Mouse (Mus musculus): ENCODE data around the gene Clasp1. TPM values are rescaled to one million over a fixed set of nuclear protein-coding genes. Genes with fewer than 3 reads are reported as not detected.
"Not testable (repeated sequence)": the region's sequence is repeated elsewhere in the genome, so short reads cannot be mapped to it uniquely, and the experiment has no call there.

Clasp1 gene
- total and polyA plus RNA-seq, 2 experiments from 2014 or later: 106 to 366 TPM

DNA sequence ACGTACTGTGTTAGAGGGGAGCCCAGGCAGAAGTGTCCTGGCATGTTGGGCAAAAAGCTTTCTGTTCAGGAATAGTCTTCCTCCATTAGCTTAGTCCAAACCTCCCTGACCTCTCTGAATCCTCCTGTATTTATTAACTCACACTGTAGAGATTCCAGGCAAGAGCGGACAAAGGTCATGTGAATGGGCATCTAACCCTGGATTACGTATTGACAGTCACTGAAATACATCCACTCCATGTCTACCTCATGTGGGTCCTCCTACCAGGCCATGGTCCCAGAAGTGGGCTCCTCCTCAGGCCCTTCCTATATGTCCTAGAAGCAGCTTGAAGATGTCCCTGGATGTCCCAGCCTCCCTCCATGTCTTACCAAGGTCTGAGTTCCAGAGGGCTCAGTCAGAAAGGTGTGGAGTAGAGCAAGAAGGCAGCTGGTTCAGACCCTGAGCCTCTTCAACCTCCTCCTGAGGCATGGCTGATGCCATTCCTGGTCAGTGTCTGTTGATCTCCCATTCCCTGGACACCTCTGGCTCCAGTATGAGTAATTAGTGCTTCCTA, 224.8 kb downstream of the Clasp1 start:
- WGBS: 89% methylated on average over 3 of the region's 3 CpGs
- ATAC-seq (ENCODE audit: insufficient read depth, low read depth) (no peak), DNase-seq (ENCODE audit: low spot score) (no peak)
- Histone ChIP-seq H3K27me3 (ENCODE audit: control insufficient read depth, insufficient read depth, low read length) (no peaks in the 10 kb centered on the region), H3K4me3 (ENCODE audit: low read depth, low read length) (no peak overlapping the region), H3K36me3 (replicated peaks; ENCODE audit: control insufficient read depth, insufficient read depth, low read length) (peaks cover 11% of the 10 kb centered on the region), H3K4me2 (ENCODE audit: low read depth, low read length) (no peak overlapping the region), H3K9ac (replicated peaks; ENCODE audit: low read depth, low read length) (no peak overlapping the region), H3K27ac (ENCODE audit: low read depth) (no peak overlapping the region), H3K9me3 (replicated peaks; ENCODE audit: control insufficient read depth, low read length) (no peaks in the 10 kb centered on the region), H3K4me1 (ENCODE audit: control insufficient read depth, insufficient read depth) (no peaks in the 10 kb centered on the region)
- no peak for TF ChIP-seq CTCF (IDR thresholded peaks at IDR 0.05; ENCODE audit: low read depth)
- no peak for TF ChIP-seq EP300 (IDR thresholded peaks at IDR 0.05; ENCODE audit: low read depth)

DNA sequence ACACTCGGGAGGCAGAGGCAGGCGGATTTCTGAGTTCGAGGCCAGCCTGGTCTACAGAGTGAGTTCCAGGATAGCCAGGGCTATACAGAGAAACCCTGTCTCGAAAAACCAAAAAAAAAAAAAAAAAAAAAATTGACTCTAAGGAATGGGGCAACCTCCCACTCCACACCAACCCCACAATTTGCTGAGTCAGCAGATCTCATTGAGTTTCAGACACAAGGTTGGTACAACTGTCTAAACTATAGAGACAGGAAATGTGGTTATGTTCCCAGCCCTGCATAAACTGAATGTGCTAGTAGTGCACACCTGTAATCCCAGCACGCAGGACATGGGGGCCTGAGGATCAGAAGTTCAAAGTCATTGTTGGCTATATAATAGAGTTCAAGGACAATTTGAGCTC, 232.2 kb downstream of the Clasp1 start:
- H3K27ac ChIP-seq (ENCODE audit: low read depth); H3K9me3 ChIP-seq (replicated peaks; ENCODE audit: control insufficient read depth, low read length); H3K4me2 ChIP-seq (ENCODE audit: low read depth, low read length); H3K4me1 ChIP-seq (ENCODE audit: control insufficient read depth, insufficient read depth); H3K36me3 ChIP-seq (replicated peaks; ENCODE audit: control insufficient read depth, insufficient read depth, low read length); ATAC-seq (ENCODE audit: insufficient read depth, low read depth); H3K4me3 ChIP-seq (ENCODE audit: low read depth, low read length); H3K9ac ChIP-seq (replicated peaks; ENCODE audit: low read depth, low read length); H3K27me3 ChIP-seq (ENCODE audit: control insufficient read depth, insufficient read depth, low read length); DNase-seq (ENCODE audit: low spot score): not testable (repeated sequence)
- 89% methylated on average over 5 of the region's 5 CpGs for WGBS

DNA sequence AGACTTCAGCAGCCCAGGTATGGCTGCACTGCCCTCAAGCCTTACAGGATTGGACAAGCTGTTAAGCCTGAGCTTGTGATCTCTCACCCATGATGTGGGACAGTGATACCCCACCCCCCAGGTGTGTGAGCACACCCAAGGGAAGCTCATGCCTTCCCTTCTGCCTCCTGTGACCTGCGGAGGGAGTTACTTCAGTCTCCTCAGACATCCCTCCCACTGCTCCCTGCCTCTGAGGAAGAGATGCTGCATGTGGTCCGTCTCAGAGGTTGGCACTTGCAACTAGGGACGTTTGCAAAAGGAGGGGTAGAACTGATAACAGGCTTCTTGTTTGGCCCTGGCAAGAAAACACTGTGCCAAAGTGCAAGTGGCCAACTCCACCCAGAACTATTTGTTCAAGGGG, 234.0 kb downstream of the Clasp1 start:
- no peaks in the 10 kb centered on the region for H3K9me3 ChIP-seq (replicated peaks; ENCODE audit: control insufficient read depth, low read length)
- no peaks in the 10 kb centered on the region for H3K36me3 ChIP-seq (replicated peaks; ENCODE audit: control insufficient read depth, insufficient read depth, low read length)
- H3K4me3 ChIP-seq (ENCODE audit: low read depth, low read length): no peak overlapping the region
- no peak overlapping the region for H3K4me2 ChIP-seq (ENCODE audit: low read depth, low read length)
- DNase-seq (ENCODE audit: low spot score) (no peak), ATAC-seq (ENCODE audit: insufficient read depth, low read depth) (no peak)
- no peaks in the 10 kb centered on the region for H3K27me3 ChIP-seq (ENCODE audit: control insufficient read depth, insufficient read depth, low read length)
- TF ChIP-seq EP300 (IDR thresholded peaks at IDR 0.05; ENCODE audit: low read depth) (no peak), CTCF (IDR thresholded peaks at IDR 0.05; ENCODE audit: low read depth) (no peak)
- H3K27ac ChIP-seq (ENCODE audit: low read depth): no peak overlapping the region
- WGBS: 42% methylated on average over 3 of the region's 3 CpGs
- no peaks in the 10 kb centered on the region for H3K4me1 ChIP-seq (ENCODE audit: control insufficient read depth, insufficient read depth)
- H3K9ac ChIP-seq (replicated peaks; ENCODE audit: low read depth, low read length): no peak overlapping the region

DNA sequence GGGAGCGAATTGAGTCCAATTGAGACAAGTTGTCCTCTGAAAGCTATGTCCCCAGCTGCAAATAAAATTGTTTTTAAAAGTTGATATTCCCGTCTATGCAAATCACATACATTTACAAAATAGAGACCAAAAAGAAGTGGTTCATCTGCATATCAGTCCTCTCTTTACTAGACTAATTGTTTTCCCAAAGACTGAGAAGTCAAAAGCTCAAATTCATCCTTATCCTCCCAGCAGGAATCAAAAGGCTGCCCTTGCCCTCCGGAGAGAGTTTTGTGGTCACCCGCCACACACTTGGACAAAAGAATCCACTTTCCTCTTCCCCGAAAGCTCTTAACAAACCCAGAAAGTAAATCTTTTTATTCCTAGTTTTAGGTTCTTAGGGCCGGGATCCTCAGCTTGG, 236.6 kb downstream of the Clasp1 start:
- H3K27ac ChIP-seq (ENCODE audit: low read depth): no peak overlapping the region
- H3K36me3 ChIP-seq (replicated peaks; ENCODE audit: control insufficient read depth, insufficient read depth, low read length): no peaks in the 10 kb centered on the region
- H3K27me3 ChIP-seq (ENCODE audit: control insufficient read depth, insufficient read depth, low read length): no peaks in the 10 kb centered on the region
- H3K9ac ChIP-seq (replicated peaks; ENCODE audit: low read depth, low read length): no peak overlapping the region
- no peak overlapping the region for H3K4me3 ChIP-seq (ENCODE audit: low read depth, low read length)
- H3K4me1 ChIP-seq (ENCODE audit: control insufficient read depth, insufficient read depth): no peaks in the 10 kb centered on the region
- H3K4me2 ChIP-seq (ENCODE audit: low read depth, low read length): no peak overlapping the region
- H3K9me3 ChIP-seq (replicated peaks; ENCODE audit: control insufficient read depth, low read length): no peaks in the 10 kb centered on the region
- DNase-seq (ENCODE audit: low spot score): no peak
- ATAC-seq (ENCODE audit: insufficient read depth, low read depth): no peak
- 69% methylated on average over 6 of the region's 6 CpGs for WGBS
- no peak for TF ChIP-seq CTCF (IDR thresholded peaks at IDR 0.05; ENCODE audit: low read depth)
- no peak for TF ChIP-seq EP300 (IDR thresholded peaks at IDR 0.05; ENCODE audit: low read depth)

DNA sequence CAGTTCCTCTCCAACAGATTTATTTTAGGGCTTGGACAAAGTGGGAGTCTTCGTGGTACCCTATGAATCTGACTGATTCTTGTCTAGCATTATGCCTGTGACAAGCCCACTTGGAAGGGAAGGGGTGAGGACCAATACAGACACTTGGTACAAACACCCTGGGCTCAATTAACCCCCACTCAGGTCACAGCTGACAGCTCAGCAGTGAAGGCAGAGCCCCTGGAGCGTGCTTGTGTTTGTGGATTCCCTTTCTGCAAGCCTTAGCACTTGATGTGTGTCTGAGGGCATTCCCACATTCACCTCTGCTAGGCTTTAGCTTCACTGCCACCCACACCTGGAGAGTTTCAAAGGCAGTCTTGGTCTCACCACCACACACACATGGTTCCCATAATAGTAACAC, 237.1 kb downstream of the Clasp1 start:
- H3K9ac ChIP-seq (replicated peaks; ENCODE audit: low read depth, low read length): no peak overlapping the region
- WGBS: 42% methylated on average over 2 of the region's 2 CpGs
- no peak for ATAC-seq (ENCODE audit: insufficient read depth, low read depth)

DNA sequence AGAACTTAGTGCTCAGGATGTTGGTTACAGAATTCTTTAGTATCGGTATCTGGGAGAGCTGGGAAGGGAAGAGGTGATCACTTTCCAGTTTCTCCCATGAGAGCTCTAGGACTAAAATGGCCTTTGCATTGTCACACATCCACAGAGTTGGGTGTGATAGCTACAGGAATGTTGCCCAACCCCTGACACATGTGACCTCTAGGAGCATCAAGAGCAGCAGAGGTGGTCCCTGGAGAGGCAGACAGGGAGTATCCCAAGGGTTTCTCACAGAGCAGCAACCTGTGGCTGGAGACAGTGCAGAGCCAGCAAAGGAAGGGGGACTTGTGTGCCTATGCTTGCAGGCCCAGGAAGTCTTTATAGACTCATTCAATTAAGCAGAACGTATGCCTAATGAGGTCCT, 237.6 kb downstream of the Clasp1 start:
- Histone ChIP-seq H3K27me3 (ENCODE audit: control insufficient read depth, insufficient read depth, low read length) (no peaks in the 10 kb centered on the region), H3K4me2 (ENCODE audit: low read depth, low read length) (no peak overlapping the region), H3K27ac (ENCODE audit: low read depth) (no peak overlapping the region), H3K4me3 (ENCODE audit: low read depth, low read length) (no peak overlapping the region), H3K4me1 (ENCODE audit: control insufficient read depth, insufficient read depth) (no peaks in the 10 kb centered on the region), H3K36me3 (replicated peaks; ENCODE audit: control insufficient read depth, insufficient read depth, low read length) (no peaks in the 10 kb centered on the region), H3K9ac (replicated peaks; ENCODE audit: low read depth, low read length) (no peak overlapping the region), H3K9me3 (replicated peaks; ENCODE audit: control insufficient read depth, low read length) (no peaks in the 10 kb centered on the region)
- ATAC-seq (ENCODE audit: insufficient read depth, low read depth) (no peak), DNase-seq (ENCODE audit: low spot score) (no peak)
- no peak for TF ChIP-seq CTCF (IDR thresholded peaks at IDR 0.05; ENCODE audit: low read depth)
- no peak for TF ChIP-seq EP300 (IDR thresholded peaks at IDR 0.05; ENCODE audit: low read depth)
- 68% methylated on average over 2 of the region's 2 CpGs for WGBS

More for the DNA sequence above, 237.1 kb downstream of the Clasp1 start:
- no peak overlapping the region for H3K4me2 ChIP-seq (ENCODE audit: low read depth, low read length)
- no peaks in the 10 kb centered on the region for H3K36me3 ChIP-seq (replicated peaks; ENCODE audit: control insufficient read depth, insufficient read depth, low read length)
- H3K27ac ChIP-seq (ENCODE audit: low read depth): no peak overlapping the region
- no peak overlapping the region for H3K4me3 ChIP-seq (ENCODE audit: low read depth, low read length)
- no peaks in the 10 kb centered on the region for H3K27me3 ChIP-seq (ENCODE audit: control insufficient read depth, insufficient read depth, low read length)
- no peak for DNase-seq (ENCODE audit: low spot score)
- no peaks in the 10 kb centered on the region for H3K4me1 ChIP-seq (ENCODE audit: control insufficient read depth, insufficient read depth)
- no peaks in the 10 kb centered on the region for H3K9me3 ChIP-seq (replicated peaks; ENCODE audit: control insufficient read depth, low read length)
- TF ChIP-seq EP300 (IDR thresholded peaks at IDR 0.05; ENCODE audit: low read depth) (no peak), CTCF (IDR thresholded peaks at IDR 0.05; ENCODE audit: low read depth) (no peak)

Data from heart, postnatal 0 days (tissue).